Mouse (Mus musculus) lung, postnatal 36 days (tissue): Measurements from ENCODE around the gene Chchd6.

Experiments used
- DNase-seq: peaks from one replicate; pipeline ENCODE4 v3.0.0; 2022; ENCODE audit warnings: mixed read lengths

The Chchd6 gene

GRCm38 (mm10) chr6:89584634-89585409 lies 10.6 kb downstream of the Chchd6 start:
- no peak for DNase-seq

- DNase-seq, result no peak
These were observed 12.3 kb downstream of the Chchd6 start for GRCm38 (mm10) chr6:89583170-89583569.

GRCm38 (mm10) chr6:89574641-89575040 lies 20.8 kb downstream of the Chchd6 start:
- no peak for DNase-seq

- DNase-seq, result no peak
These were observed 21.7 kb downstream of the Chchd6 start for GRCm38 (mm10) chr6:89573768-89574167.

GRCm38 (mm10) chr6:89572921-89573636 lies 22.4 kb downstream of the Chchd6 start:
- no peak for DNase-seq

GRCm38 (mm10) chr6:89569370-89569769 lies 26.1 kb downstream of the Chchd6 start:
- DNase-seq, result no peak

GRCm38 (mm10) chr6:89566740-89567139 lies 28.7 kb downstream of the Chchd6 start:
- DNase-seq, result no peak

- no peak for DNase-seq
These were observed 32.1 kb downstream of the Chchd6 start for GRCm38 (mm10) chr6:89563381-89563780.

GRCm38 (mm10) chr6:89560826-89561225 lies 34.6 kb downstream of the Chchd6 start:
- DNase-seq, result no peak

- no peak for DNase-seq
These were observed 37.8 kb downstream of the Chchd6 start for GRCm38 (mm10) chr6:89557654-89558053.

- no peak for DNase-seq
These were observed 38.9 kb downstream of the Chchd6 start for GRCm38 (mm10) chr6:89556566-89556965.

GRCm38 (mm10) chr6:89555971-89556370 lies 39.5 kb downstream of the Chchd6 start:
- DNase-seq, result no peak

GRCm38 (mm10) chr6:89554029-89554428 lies 41.4 kb downstream of the Chchd6 start:
- peak; percentile 32 for DNase-seq

- peak; percentile 87 for DNase-seq
These were observed 42.3 kb downstream of the Chchd6 start for GRCm38 (mm10) chr6:89553012-89553704.

GRCm38 (mm10) chr6:89552321-89553011 lies 43.0 kb downstream of the Chchd6 start:
- no peak for DNase-seq

- DNase-seq, result no peak
These were observed 46.3 kb downstream of the Chchd6 start for GRCm38 (mm10) chr6:89549157-89549556.

GRCm38 (mm10) chr6:89547951-89548350 lies 47.5 kb downstream of the Chchd6 start:
- no peak for DNase-seq

- no peak for DNase-seq
These were observed 57.2 kb downstream of the Chchd6 start for GRCm38 (mm10) chr6:89538102-89538751.

GRCm38 (mm10) chr6:89535626-89536225 lies 59.7 kb downstream of the Chchd6 start:
- DNase-seq, result peak; percentile 55

- DNase-seq, result no peak
These were observed 70.7 kb downstream of the Chchd6 start for GRCm38 (mm10) chr6:89524766-89525165.

GRCm38 (mm10) chr6:89510154-89510553 lies 85.3 kb downstream of the Chchd6 start:
- no peak for DNase-seq

GRCm38 (mm10) chr6:89508725-89509124 lies 86.7 kb downstream of the Chchd6 start:
- no peak for DNase-seq
